Mouse (Mus musculus) lung, embryonic 16.5 days (tissue): ENCODE measurements around the gene Ccdc102a. TPM values are rescaled to one million over a fixed set of nuclear protein-coding genes. Genes with fewer than 3 reads are reported as not detected.

Experiments used
- ATAC-seq: fragments of 200-750 bp; cut with Nextera tagmentation; 2 replicates; pipeline ENCODE4 v1.8.0; 2017; ENCODE audit warnings: low read depth, mild to moderate bottlenecking, moderate library complexity
- H3K27ac ChIP-seq: fragments of 300-500 bp; sonication (generic); 2 replicates; pipeline ENCODE4 v1.5.1; 2014; ENCODE audit warnings: mild to moderate bottlenecking, control low read depth, low read length
- H3K27me3 ChIP-seq: fragments of 300-500 bp; sonication (generic); 2 replicates; pipeline ENCODE4 v1.6.1; 2014; ENCODE audit warnings: low read depth, low read length, mixed read lengths; ENCODE audit not compliant: control insufficient read depth, insufficient read depth
- H3K36me3 ChIP-seq: fragments of 300-500 bp; sonication (generic); 2 replicates; pipeline ENCODE4 v1.6.1; 2014; ENCODE audit warnings: low read length; ENCODE audit not compliant: control insufficient read depth, insufficient read depth
- H3K4me1 ChIP-seq: fragments of 300-500 bp; sonication (generic); replicated peaks from 2 replicates; pipeline ENCODE4 v1.6.1; 2014; ENCODE audit warnings: low read length, mixed read lengths; ENCODE audit not compliant: control insufficient read depth, insufficient read depth
- H3K4me2 ChIP-seq: fragments of 300-500 bp; sonication (generic); 2 replicates; pipeline ENCODE4 v1.6.1; 2014; ENCODE audit warnings: low read depth, low read length, control low read depth
- H3K4me3 ChIP-seq: fragments of 300-500 bp; sonication (generic); 2 replicates; pipeline ENCODE4 v1.5.1; 2014; ENCODE audit warnings: mild to moderate bottlenecking, low read length, control low read depth
- H3K9ac ChIP-seq: fragments of 300-500 bp; sonication (generic); 2 replicates; pipeline ENCODE4 v1.6.1; 2014; ENCODE audit warnings: low read length, control low read depth
- H3K9me3 ChIP-seq: fragments of 300-500 bp; sonication (generic); 2 replicates; pipeline ENCODE4 v1.6.1; 2016; ENCODE audit warnings: low read length; ENCODE audit not compliant: control insufficient read depth
- WGBS: fragments of 180-500 bp; shearing (Covaris S2); extraction: QIAGEN DNeasy Blood & Tissue Kit; methylation state at CpG from one replicate; pipeline ENCODE4 v1.1.7; 2014; 5-methylcytosine and 5-hydroxymethylcytosine counted together
- polyA plus RNA-seq: library from polyadenylated mRNA; unstranded; fragments of >200 nt; fragmentation: Nextera tagmentation; extraction: Ambion mirVana; gene quantifications from 2 replicates; pipeline ENCODE4 v1.2.1, GENCODE M21; 2015

Gene Ccdc102a
- polyA plus RNA-seq, 1 experiment from 2014 or later: 18.5 TPM

DNA sequence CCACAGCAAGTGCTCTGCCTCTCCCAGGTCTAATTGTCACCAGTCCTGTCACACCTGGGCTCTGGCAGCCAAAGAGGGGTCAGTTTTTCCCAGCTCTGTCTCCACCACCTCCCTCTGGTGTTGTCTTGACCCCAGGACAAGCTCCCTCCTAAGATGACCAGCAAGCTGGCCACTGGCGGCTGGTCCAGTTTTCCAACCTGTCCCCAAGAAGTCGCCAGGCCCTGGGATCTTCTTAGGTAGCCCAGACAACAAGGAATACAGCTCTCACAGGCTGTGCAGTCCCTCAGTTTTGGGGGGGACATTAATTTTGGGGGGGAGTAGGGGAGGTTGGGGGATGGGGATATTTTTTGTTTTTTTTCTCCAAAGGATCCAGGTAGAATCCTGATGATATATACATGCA, 45.3 kb downstream of the Ccdc102a start:
- no peak overlapping the region for H3K27ac ChIP-seq
- no peak overlapping the region for H3K9ac ChIP-seq
- H3K4me1 ChIP-seq: peaks cover 59% of the 10 kb centered on the region
- H3K36me3 ChIP-seq: no peaks in the 10 kb centered on the region
- no peak for ATAC-seq
- WGBS: 86% methylated on average over 2 of the region's 2 CpGs
- peak overlapping the region; percentile 92 for H3K4me2 ChIP-seq
- no peaks in the 10 kb centered on the region for H3K9me3 ChIP-seq
- no peak overlapping the region for H3K4me3 ChIP-seq
- H3K27me3 ChIP-seq: no peaks in the 10 kb centered on the region

DNA sequence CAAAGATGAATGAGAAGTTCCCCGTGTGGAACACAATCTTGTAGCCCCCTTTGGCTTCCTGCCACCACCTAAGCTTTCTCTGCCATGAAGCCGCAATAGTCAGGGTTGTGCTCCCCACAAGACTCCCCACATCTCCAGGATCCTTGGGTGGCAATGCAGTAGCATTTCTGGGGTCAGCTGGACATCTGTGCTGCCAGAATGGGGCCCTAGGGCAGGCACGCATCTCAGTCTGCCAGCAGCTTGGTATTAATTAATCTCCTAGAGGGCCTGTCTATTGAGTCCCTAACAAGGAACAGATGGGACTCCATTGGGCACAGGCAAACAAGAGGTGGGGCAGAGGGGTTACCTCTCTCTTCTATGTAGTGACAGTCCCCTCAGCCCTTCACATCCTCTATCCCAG, 45.7 kb downstream of the Ccdc102a start:
- Histone ChIP-seq H3K9me3 (no peaks in the 10 kb centered on the region), H3K4me3 (no peak overlapping the region), H3K9ac (no peak overlapping the region), H3K27me3 (no peaks in the 10 kb centered on the region), H3K27ac (peak overlapping the region; percentile 26), H3K4me2 (peak overlapping the region; percentile 92), H3K36me3 (no peaks in the 10 kb centered on the region), H3K4me1 (peaks cover 59% of the 10 kb centered on the region)
- no peak for ATAC-seq
- WGBS: 45% methylated on average over 3 of the region's 3 CpGs

GRCm38 (mm10) chr8:94871108-94871894, 46.6 kb downstream of the Ccdc102a start:
- under 1% methylated on average over 7 of the region's 7 CpGs for whole genome bisulfite sequencing
- peaks cover 52% of the 10 kb centered on the region for H3K4me1 ChIP-seq
- peak overlapping the region; percentile 92 for H3K4me2 ChIP-seq
- peak overlapping the region; percentile 54 for H3K4me3 ChIP-seq
- H3K9ac ChIP-seq: peak overlapping the region; percentile 61
- H3K36me3 ChIP-seq: peaks cover 1% of the 10 kb centered on the region
- H3K9me3 ChIP-seq: no peaks in the 10 kb centered on the region
- no peaks in the 10 kb centered on the region for H3K27me3 ChIP-seq
- ATAC-seq: peak; percentile 81
- peak overlapping the region; percentile 26 for H3K27ac ChIP-seq

- Histone ChIP-seq H3K36me3 (peaks cover 8% of the 10 kb centered on the region), H3K9ac (peak overlapping the region; percentile 61), H3K4me3 (peak overlapping the region; percentile 54), H3K4me1 (peaks cover 52% of the 10 kb centered on the region), H3K9me3 (no peaks in the 10 kb centered on the region), H3K4me2 (peak overlapping the region; percentile 92), H3K27me3 (no peaks in the 10 kb centered on the region), H3K27ac (peak overlapping the region; percentile 16)
- WGBS: 3% methylated on average over 19 of the region's 22 CpGs
- peak; percentile 11 for ATAC-seq
These were observed 47.3 kb downstream of the Ccdc102a start for GRCm38 (mm10) chr8:94870474-94871107.

- Histone ChIP-seq H3K9ac (peak overlapping the region; percentile 61; the same call in 1 of the 2 replicates), H3K4me1 (peaks cover 47% of the 10 kb centered on the region), H3K9me3 (no peaks in the 10 kb centered on the region), H3K36me3 (peaks cover 14% of the 10 kb centered on the region), H3K4me3 (peak overlapping the region; percentile 54), H3K27ac (no peak overlapping the region), H3K27me3 (no peaks in the 10 kb centered on the region), H3K4me2 (peak overlapping the region; percentile 92)
- no peak for ATAC-seq
- WGBS: 30% methylated on average over 4 of the region's 4 CpGs
These were observed 47.9 kb downstream of the Ccdc102a start for GRCm38 (mm10) chr8:94870003-94870402.

DNA sequence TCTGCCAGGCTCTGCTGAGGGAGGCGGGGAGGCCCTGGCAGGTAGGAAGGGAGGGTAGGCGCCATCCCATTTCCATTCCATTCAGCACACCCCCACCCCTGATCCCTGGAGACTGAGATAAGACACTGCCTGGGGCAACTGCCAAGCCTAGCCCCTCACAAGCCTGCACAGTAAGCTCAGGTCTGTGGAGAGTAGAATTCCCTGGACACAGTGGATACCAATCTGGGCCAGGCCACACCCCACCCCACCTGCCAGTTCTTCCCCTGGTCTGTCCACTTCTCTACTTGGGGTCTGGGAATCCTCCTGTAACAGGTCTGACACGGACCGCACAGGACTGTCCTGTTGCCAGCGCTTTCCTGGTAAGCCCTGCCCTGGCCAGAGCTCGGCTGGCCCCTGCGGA, 48.8 kb downstream of the Ccdc102a start:
- Histone ChIP-seq H3K9ac (0 out of 2 replicates have a peak overlapping the region, but pooled peaks have one; percentile 24), H3K4me2 (peak overlapping the region; percentile 14)
- no peak; the same call in 1 of the 2 replicates for ATAC-seq

DNA sequence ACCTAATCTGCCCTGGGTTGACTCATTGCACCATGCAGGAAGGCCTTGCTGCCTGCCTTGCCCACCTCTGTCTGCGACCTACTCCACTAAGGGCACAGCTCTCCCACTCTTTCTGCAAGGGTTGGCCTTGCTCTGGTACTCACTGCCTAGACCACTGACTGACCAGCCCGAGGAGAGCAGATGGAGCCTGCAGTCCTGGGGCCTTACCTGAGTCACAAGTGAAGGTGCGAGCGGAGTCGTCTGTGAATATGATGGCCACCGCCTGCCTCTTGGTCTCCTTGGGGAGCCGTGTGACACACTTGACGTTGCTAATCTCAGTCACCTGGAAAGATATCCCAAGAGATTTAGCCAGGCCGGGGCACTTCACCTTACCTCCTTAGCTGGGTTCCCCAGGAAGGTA, 51.0 kb downstream of the Ccdc102a start:
- peaks cover 35% of the 10 kb centered on the region for H3K4me1 ChIP-seq
- ATAC-seq: no peak
- 81% methylated on average over 9 of the region's 9 CpGs for WGBS
- no peak overlapping the region for H3K4me2 ChIP-seq
- H3K9me3 ChIP-seq: no peaks in the 10 kb centered on the region
- H3K4me3 ChIP-seq: no peak overlapping the region
- no peak overlapping the region for H3K9ac ChIP-seq
- H3K27ac ChIP-seq: no peak overlapping the region
- H3K36me3 ChIP-seq: peaks cover 28% of the 10 kb centered on the region
- no peaks in the 10 kb centered on the region for H3K27me3 ChIP-seq

More for the DNA sequence above, 48.8 kb downstream of the Ccdc102a start:
- no peak overlapping the region for H3K4me3 ChIP-seq
- 48% methylated on average over 7 of the region's 7 CpGs for WGBS
- H3K9me3 ChIP-seq: no peaks in the 10 kb centered on the region
- peaks cover 20% of the 10 kb centered on the region for H3K36me3 ChIP-seq
- peaks cover 40% of the 10 kb centered on the region for H3K4me1 ChIP-seq
- peak overlapping the region; percentile 32 for H3K27ac ChIP-seq
- no peaks in the 10 kb centered on the region for H3K27me3 ChIP-seq

GRCm38 (mm10) chr8:94865292-94865691, 52.6 kb downstream of the Ccdc102a start:
- peaks cover 28% of the 10 kb centered on the region for H3K36me3 ChIP-seq
- no peaks in the 10 kb centered on the region for H3K9me3 ChIP-seq
- no peak overlapping the region for H3K4me3 ChIP-seq
- no peak overlapping the region for H3K27ac ChIP-seq
- peaks cover 19% of the 10 kb centered on the region for H3K4me1 ChIP-seq
- H3K27me3 ChIP-seq: no peaks in the 10 kb centered on the region
- WGBS: 73% methylated on average over 10 of the region's 10 CpGs
- no peak overlapping the region for H3K9ac ChIP-seq
- no peak overlapping the region for H3K4me2 ChIP-seq
- no peak for ATAC-seq

DNA sequence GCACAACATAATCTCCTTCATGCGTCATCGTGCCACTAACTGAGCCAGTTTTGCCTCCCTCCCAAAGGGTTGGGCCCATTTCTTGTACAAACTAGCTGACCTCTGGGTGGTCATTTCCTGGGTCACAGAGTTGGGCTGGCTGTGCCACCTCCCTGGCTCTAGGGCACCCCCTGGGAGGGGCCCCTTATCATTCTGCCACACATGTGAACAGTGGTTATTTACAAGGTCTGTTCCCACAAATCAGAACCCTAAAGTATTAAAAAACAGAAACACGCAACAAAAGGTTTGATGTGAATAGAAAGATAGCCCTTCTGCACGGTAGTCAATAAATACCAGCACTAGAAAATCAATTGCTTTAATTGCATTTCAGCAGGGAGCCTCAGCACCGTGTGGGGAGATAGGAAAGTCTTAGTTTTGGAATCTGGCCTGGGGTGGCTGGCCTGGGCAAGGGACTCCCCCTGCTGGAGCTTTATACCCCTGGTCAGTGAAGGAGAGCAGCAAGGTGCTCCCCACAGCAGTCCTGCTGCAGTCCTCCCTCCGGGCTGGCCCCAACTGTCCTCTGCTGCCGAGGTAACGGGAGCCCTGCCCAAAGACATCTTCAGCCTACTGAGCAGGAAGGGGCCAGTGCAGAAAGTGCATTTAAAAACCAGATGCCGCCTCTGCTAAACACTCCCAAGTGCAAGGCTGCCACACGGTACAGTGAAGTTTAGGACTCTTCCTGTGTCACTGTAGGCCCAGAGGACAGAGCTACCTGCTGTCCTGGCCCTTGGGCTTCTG, 53.8 kb downstream of the Ccdc102a start:
- H3K4me1 ChIP-seq: peaks cover 8% of the 10 kb centered on the region
- H3K4me2 ChIP-seq: no peak overlapping the region
- ATAC-seq: no peak
- H3K27me3 ChIP-seq: no peaks in the 10 kb centered on the region
- peaks cover 28% of the 10 kb centered on the region for H3K36me3 ChIP-seq
- no peak overlapping the region for H3K9ac ChIP-seq
- no peak overlapping the region for H3K4me3 ChIP-seq
- H3K9me3 ChIP-seq: no peaks in the 10 kb centered on the region
- no peak overlapping the region for H3K27ac ChIP-seq
- 73% methylated on average over 10 of the region's 10 CpGs for WGBS
